Mouse (Mus musculus): ENCODE data around the gene Gm973. TPM values are rescaled to one million over a fixed set of nuclear protein-coding genes. Genes with fewer than 3 reads are reported as not detected.

The Gm973 gene
- polyA plus RNA-seq (2014; fragmentation: Nextera tagmentation; extraction: Ambion mirVana): 0.42 and 0.46 TPM in 2 replicates

DNA sequence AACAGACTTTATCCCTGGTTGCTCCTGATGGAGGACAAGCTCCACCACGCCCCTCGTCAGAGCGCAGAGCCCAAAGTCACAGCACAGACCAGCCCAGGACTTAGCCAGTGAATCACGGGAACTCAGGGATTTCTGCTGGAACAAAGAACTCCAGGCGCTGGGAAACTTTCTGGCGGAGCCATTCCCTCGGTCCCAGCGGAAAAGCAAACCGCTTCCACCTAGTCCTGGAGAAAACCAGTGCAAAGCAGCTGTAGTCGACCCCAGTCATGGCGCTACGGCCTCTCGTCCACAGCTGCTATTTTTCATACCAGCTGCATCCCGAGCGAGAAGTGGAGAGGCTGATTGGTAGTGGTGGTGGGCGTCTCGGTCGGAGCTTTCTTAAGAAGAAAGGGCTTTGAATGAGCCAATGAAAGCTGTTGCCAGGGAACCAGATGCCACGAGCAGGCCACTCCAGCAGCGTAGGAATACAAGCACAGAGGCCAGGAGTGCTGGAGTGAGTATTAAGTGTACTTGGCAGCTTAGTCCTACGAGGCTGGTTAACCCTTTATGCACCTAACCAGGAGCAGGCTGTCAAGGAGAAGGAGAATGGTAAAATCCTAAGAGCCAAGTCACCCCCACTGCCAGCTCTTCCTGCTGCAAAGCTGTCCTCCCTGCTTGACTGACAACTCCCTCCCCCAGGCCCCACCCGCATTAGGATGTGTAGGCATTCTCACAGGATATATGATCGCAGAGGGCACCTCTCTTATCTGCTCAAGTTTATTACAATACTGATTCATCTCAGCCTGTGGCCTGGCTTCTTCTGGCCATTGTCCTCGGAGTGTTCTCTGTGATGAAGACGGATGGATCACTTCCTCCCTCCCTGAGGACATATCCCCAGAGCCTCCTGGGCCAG lies at the start of gene Gm973:
TSS of gene Gm973 (plus strand) at position 239 of the 892 bp plus-strand sequence.
- peak within 1 kb of the TSS; percentile 85 for H3K27ac ChIP-seq (ENCODE audit: low read depth)
- H3K4me2 ChIP-seq (ENCODE audit: low read length): peak within 1 kb of the TSS; percentile 56
- H3K27me3 ChIP-seq (replicated peaks; ENCODE audit: control insufficient read depth, insufficient read depth, low read length): no peaks in the 10 kb centered on the region
- H3K9me3 ChIP-seq (ENCODE audit: control insufficient read depth, low read length): no peaks in the 10 kb centered on the region
- DNase-seq (ENCODE audit: low spot score) (peak; percentile 75), ATAC-seq (replicated peaks; ENCODE audit: low FRiP score, low TSS enrichment, low read depth) (peak; percentile 77)
- no peaks in the 10 kb centered on the region for H3K36me3 ChIP-seq (ENCODE audit: control insufficient read depth, insufficient read depth, low read length)
- H3K9ac ChIP-seq (ENCODE audit: low read length): peak within 1 kb of the TSS; percentile 50
- H3K4me1 ChIP-seq (replicated peaks; ENCODE audit: control insufficient read depth, insufficient read depth, low read length): peaks cover 23% of the 10 kb centered on the region
- 5% methylated on average over 25 of the region's 25 CpGs for WGBS
- peak within 1 kb of the TSS; percentile 31 for H3K4me3 ChIP-seq (ENCODE audit: low read depth, low read length)

DNA sequence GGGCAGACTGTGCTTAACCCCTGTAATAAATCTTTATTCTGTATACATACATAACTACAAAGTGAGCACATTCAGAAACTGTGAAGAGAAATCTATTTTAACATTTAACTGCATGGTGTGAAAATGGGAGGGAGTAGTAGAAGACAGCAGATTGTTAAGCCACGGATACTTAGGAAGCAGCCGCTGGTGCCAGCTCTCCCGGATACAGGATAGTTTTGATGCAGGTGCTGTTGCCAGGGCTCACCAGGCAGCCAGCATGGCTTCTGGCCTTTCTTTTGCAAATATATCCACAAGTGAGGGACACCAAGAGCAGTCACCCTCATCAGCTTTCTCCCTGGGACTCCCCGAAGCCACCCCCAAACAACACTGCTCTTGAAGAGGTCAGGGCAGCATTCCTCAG lies 46.9 kb upstream of the Gm973 start:
- H3K36me3 ChIP-seq (ENCODE audit: control insufficient read depth, insufficient read depth, low read length): no peaks in the 10 kb centered on the region
- no peak for ATAC-seq (replicated peaks; ENCODE audit: low FRiP score, low TSS enrichment, low read depth)
- no peak overlapping the region for H3K27ac ChIP-seq (ENCODE audit: low read depth)
- 54% methylated on average over 4 of the region's 4 CpGs for WGBS
- H3K9me3 ChIP-seq (ENCODE audit: control insufficient read depth, low read length): no peaks in the 10 kb centered on the region
- DNase-seq (ENCODE audit: low spot score): no peak
- H3K27me3 ChIP-seq (replicated peaks; ENCODE audit: control insufficient read depth, insufficient read depth, low read length): no peaks in the 10 kb centered on the region
- H3K9ac ChIP-seq (ENCODE audit: low read length): no peak overlapping the region
- H3K4me3 ChIP-seq (ENCODE audit: low read depth, low read length): no peak overlapping the region
- H3K4me2 ChIP-seq (ENCODE audit: low read length): no peak overlapping the region
- H3K4me1 ChIP-seq (replicated peaks; ENCODE audit: control insufficient read depth, insufficient read depth, low read length): peaks cover 31% of the 10 kb centered on the region

DNA sequence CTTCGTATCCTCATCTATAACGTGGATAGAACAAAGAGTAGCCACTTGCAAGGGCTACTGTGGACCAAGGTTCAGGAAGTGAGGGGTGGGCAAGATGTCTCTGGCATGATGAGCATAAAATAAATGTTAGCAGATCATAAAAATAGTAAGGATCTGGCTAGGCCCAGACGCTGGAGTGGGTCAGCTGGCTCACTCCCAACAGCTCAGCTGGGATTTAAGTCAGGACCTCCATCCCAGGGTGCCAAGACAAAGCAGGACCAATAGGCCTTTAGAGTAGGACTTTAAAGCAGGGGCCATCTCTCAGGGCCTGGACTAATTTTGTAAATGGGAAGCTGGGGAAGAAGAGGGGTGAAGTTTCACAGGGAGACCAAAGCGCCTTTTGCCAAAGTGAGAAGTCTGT lies 45.3 kb upstream of the Gm973 start:
- Histone ChIP-seq H3K27ac (ENCODE audit: low read depth) (no peak overlapping the region), H3K4me2 (ENCODE audit: low read length) (no peak overlapping the region), H3K4me1 (replicated peaks; ENCODE audit: control insufficient read depth, insufficient read depth, low read length) (peaks cover 26% of the 10 kb centered on the region), H3K27me3 (replicated peaks; ENCODE audit: control insufficient read depth, insufficient read depth, low read length) (no peaks in the 10 kb centered on the region), H3K9ac (ENCODE audit: low read length) (no peak overlapping the region), H3K4me3 (ENCODE audit: low read depth, low read length) (no peak overlapping the region), H3K36me3 (ENCODE audit: control insufficient read depth, insufficient read depth, low read length) (no peaks in the 10 kb centered on the region), H3K9me3 (ENCODE audit: control insufficient read depth, low read length) (no peaks in the 10 kb centered on the region)
- WGBS: 48% methylated on average over 4 of the region's 4 CpGs
- DNase-seq (ENCODE audit: low spot score): no peak
- ATAC-seq (replicated peaks; ENCODE audit: low FRiP score, low TSS enrichment, low read depth): no peak

- Histone ChIP-seq H3K27ac (ENCODE audit: low read depth) (no peak overlapping the region), H3K27me3 (replicated peaks; ENCODE audit: control insufficient read depth, insufficient read depth, low read length) (no peaks in the 10 kb centered on the region), H3K4me1 (replicated peaks; ENCODE audit: control insufficient read depth, insufficient read depth, low read length) (peaks cover 25% of the 10 kb centered on the region), H3K36me3 (ENCODE audit: control insufficient read depth, insufficient read depth, low read length) (no peaks in the 10 kb centered on the region), H3K4me3 (ENCODE audit: low read depth, low read length) (no peak overlapping the region), H3K9ac (ENCODE audit: low read length) (no peak overlapping the region), H3K4me2 (ENCODE audit: low read length) (no peak overlapping the region), H3K9me3 (ENCODE audit: control insufficient read depth, low read length) (no peaks in the 10 kb centered on the region)
- ATAC-seq (replicated peaks; ENCODE audit: low FRiP score, low TSS enrichment, low read depth) (no peak), DNase-seq (ENCODE audit: low spot score) (no peak)
- 13% methylated on average over 9 of the region's 11 CpGs for WGBS
Measured at GRCm38 (mm10) chr1:59472368-59473180, 43.5 kb upstream of the Gm973 start.

DNA sequence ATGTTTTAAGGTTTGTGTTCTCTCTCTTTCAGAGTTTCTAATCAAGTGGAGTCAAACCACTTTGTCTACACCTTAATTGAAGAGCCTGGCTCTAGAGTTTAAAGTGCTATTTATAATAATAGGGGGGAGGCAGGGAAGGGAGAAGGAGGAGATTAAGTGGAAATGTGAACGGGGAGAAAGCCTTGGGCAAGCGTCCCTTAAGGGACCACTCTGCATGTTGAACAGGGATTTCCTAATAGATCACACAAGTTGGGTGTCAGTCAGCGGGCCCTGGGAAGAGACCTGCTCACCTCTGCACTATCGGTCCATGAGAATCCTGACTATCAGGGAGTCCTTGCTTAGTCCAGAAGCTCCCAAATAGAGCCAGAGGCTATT lies 42.9 kb upstream of the Gm973 start:
- Histone ChIP-seq H3K27me3 (replicated peaks; ENCODE audit: control insufficient read depth, insufficient read depth, low read length) (no peaks in the 10 kb centered on the region), H3K9ac (ENCODE audit: low read length) (no peak overlapping the region), H3K4me3 (ENCODE audit: low read depth, low read length) (no peak overlapping the region), H3K9me3 (ENCODE audit: control insufficient read depth, low read length) (no peaks in the 10 kb centered on the region), H3K36me3 (ENCODE audit: control insufficient read depth, insufficient read depth, low read length) (no peaks in the 10 kb centered on the region), H3K4me1 (replicated peaks; ENCODE audit: control insufficient read depth, insufficient read depth, low read length) (peaks cover 25% of the 10 kb centered on the region), H3K4me2 (ENCODE audit: low read length) (no peak overlapping the region), H3K27ac (ENCODE audit: low read depth) (no peak overlapping the region)
- no peak for ATAC-seq (replicated peaks; ENCODE audit: low FRiP score, low TSS enrichment, low read depth)
- WGBS: 25% methylated on average over 4 of the region's 4 CpGs
- DNase-seq (ENCODE audit: low spot score): no peak

DNA sequence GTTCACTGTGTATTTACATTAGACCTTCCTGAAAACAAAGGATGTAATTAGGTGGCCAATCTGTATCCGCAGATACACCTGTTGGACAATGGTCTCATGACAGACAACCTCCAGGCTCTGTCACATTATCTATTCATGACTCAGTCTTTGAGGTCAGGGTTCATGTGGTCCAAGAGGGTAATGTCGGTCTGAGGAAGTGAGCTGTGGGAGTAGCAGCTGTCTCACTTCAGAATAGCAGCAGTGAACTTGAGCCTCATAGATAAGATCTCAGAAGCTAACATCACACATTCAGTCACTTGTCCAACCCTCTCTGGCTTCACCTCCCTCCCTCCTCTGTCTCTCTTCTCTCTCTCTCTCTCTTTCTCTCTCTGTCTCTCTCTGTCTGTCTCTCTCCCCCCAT lies 40.4 kb upstream of the Gm973 start:
- H3K9ac ChIP-seq (ENCODE audit: low read length): no peak overlapping the region
- H3K27me3 ChIP-seq (replicated peaks; ENCODE audit: control insufficient read depth, insufficient read depth, low read length): no peaks in the 10 kb centered on the region
- ATAC-seq (replicated peaks; ENCODE audit: low FRiP score, low TSS enrichment, low read depth) (no peak; the same call in 1 of the 2 replicates), DNase-seq (ENCODE audit: low spot score) (no peak)
- H3K9me3 ChIP-seq (ENCODE audit: control insufficient read depth, low read length): no peaks in the 10 kb centered on the region
- H3K27ac ChIP-seq (ENCODE audit: low read depth): no peak overlapping the region
- H3K4me1 ChIP-seq (replicated peaks; ENCODE audit: control insufficient read depth, insufficient read depth, low read length): peaks cover 28% of the 10 kb centered on the region
- H3K4me3 ChIP-seq (ENCODE audit: low read depth, low read length): no peak overlapping the region
- WGBS: 36% methylated on average over 2 of the region's 2 CpGs
- no peaks in the 10 kb centered on the region for H3K36me3 ChIP-seq (ENCODE audit: control insufficient read depth, insufficient read depth, low read length)
- H3K4me2 ChIP-seq (ENCODE audit: low read length): no peak overlapping the region

- WGBS: 74% methylated on average over 3 of the region's 3 CpGs
Measured at GRCm38 (mm10) chr1:59478911-59479310, 37.2 kb upstream of the Gm973 start.

DNA sequence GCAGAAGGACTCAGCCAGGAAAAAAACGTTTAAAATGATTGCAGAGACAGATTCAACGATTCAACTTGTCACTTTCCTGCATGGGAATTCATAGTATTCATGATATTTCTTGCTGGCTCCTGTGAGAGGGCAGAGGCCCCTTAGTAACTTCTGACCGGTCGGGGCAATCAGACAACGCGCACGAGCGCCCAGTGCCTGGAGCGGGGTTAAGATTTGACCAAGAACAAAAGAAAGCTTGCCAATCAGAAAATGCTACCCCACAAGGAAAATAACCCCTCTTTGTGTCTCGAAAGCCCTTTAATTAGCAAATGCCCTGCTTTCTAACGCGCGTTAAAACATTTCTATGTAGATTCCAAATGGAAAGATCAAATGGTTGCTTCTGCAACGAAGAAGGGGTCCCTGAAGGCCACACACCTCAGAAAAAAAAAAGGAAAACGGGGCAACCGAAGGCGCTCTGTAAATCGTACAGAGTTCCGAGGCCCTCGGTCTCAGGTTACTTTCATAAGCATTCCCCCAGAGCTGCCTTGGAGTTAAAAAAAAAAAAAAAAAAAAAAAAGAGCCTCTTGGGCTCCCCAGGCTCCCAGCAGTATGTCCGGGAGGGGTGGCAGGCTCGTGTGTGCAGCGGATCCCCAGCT lies 35.1 kb upstream of the Gm973 start:
- DNase-seq (ENCODE audit: low spot score): peak; percentile 67

More at GRCm38 (mm10) chr1:59478911-59479310, 37.2 kb upstream of the Gm973 start:
- no peaks in the 10 kb centered on the region for H3K36me3 ChIP-seq (ENCODE audit: control insufficient read depth, insufficient read depth, low read length)
- no peak overlapping the region for H3K27ac ChIP-seq (ENCODE audit: low read depth)
- H3K4me1 ChIP-seq (replicated peaks; ENCODE audit: control insufficient read depth, insufficient read depth, low read length): peaks cover 16% of the 10 kb centered on the region
- no peaks in the 10 kb centered on the region for H3K9me3 ChIP-seq (ENCODE audit: control insufficient read depth, low read length)
- no peaks in the 10 kb centered on the region for H3K27me3 ChIP-seq (replicated peaks; ENCODE audit: control insufficient read depth, insufficient read depth, low read length)
- DNase-seq (ENCODE audit: low spot score) (no peak), ATAC-seq (replicated peaks; ENCODE audit: low FRiP score, low TSS enrichment, low read depth) (no peak)
- no peak overlapping the region for H3K9ac ChIP-seq (ENCODE audit: low read length)
- no peak overlapping the region for H3K4me3 ChIP-seq (ENCODE audit: low read depth, low read length)
- no peak overlapping the region for H3K4me2 ChIP-seq (ENCODE audit: low read length)

More for the DNA sequence above, 35.1 kb upstream of the Gm973 start:
- H3K4me3 ChIP-seq (ENCODE audit: low read depth, low read length): peak overlapping the region; percentile 72
- peaks cover 24% of the 10 kb centered on the region for H3K4me1 ChIP-seq (replicated peaks; ENCODE audit: control insufficient read depth, insufficient read depth, low read length)
- H3K27me3 ChIP-seq (replicated peaks; ENCODE audit: control insufficient read depth, insufficient read depth, low read length): no peaks in the 10 kb centered on the region
- no peaks in the 10 kb centered on the region for H3K36me3 ChIP-seq (ENCODE audit: control insufficient read depth, insufficient read depth, low read length)
- no peak for ATAC-seq (replicated peaks; ENCODE audit: low FRiP score, low TSS enrichment, low read depth)
- H3K27ac ChIP-seq (ENCODE audit: low read depth): peak overlapping the region; percentile 96
- WGBS: 3% methylated on average over 23 of the region's 23 CpGs
- H3K4me2 ChIP-seq (ENCODE audit: low read length): peak overlapping the region; percentile 74
- peak overlapping the region; percentile 41 for H3K9ac ChIP-seq (ENCODE audit: low read length)
- no peaks in the 10 kb centered on the region for H3K9me3 ChIP-seq (ENCODE audit: control insufficient read depth, low read length)

All from intestine, embryonic 14.5 days (tissue).